Mouse (Mus musculus): Measurements from ENCODE around the gene Akap3. TPM values are rescaled to one million over a fixed set of nuclear protein-coding genes. Genes with fewer than 3 reads are reported as not detected.
A peak's percentile ranks its signal among the peaks of the same experiment; 100 is the strongest.

The Akap3 gene
- under 1 TPM; 0.10 to 0.25 TPM for total RNA-seq (2021)
- long read RNA-seq, partial matches to known transcripts: 0 of 1 reads
- long read RNA-seq, other reads (novel, unspliced or antisense): 1 of 1 reads

DNA sequence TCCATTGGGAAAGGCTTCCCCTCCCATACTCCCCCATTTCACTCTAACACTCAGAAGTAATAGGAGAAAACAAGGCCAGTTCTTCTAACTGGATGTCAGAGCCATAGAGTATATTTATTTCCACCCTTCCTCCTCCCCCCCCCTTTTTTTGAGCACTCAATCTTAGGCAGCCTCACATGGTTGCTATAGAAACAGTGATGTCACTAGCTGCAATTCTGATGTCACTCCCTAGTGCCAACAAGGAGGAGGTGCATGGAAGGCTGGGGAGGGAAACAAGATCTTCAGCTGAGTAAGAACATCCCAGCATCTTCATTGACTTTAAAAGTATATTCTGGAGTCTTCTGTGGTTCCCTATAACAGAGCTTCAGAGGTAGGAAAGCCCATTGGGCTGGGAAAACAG, at the start of gene Akap3:
Gene Akap3, plus strand, starts transcription at position 218 of the 400 bp plus-strand sequence.
- no peak for DNase-seq (ENCODE audit: low spot score in 2 of 2)

DNA sequence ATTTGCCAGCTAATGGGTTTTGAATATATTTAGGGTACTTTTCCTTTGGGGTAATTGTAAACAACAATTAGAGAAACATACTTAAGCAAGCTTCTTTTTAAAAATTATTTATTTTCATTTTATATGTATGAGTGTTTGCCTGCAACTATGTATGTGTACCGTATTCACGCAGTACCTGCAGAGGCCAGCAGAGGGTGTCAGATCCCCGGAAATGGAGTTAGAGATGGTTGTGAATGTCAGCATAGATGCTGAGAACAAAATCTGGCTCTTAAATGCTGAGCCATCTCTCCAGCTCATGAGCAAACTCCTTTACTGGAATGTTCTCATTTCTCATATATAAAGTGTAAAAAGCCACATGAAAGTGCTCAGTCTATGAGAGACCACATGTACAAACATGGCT, 46.1 kb upstream of the Akap3 start:
- DNase-seq (ENCODE audit: low spot score in 2 of 2): no peak

DNA sequence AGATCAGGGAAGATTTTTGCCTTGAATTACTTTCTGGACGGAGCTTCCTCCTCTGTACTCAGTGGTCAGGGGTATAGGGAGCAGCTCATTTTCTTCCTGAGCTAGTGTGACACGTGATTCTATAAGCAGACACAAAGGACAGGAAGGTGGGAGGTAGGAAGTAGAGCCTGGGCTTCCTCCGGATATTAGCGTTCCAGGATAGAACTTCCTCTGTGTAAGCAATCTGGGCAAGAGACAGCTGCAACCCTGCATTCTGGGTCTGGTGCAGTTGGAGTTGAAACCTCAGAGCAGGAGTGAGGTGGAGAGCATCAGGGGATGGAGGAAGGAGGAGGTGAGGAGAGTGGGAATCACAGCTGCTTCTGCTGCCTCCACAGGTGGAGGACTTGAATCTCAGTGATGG, 44.8 kb upstream of the Akap3 start:
- peak; percentile 15 to 31 for DNase-seq (ENCODE audit: low spot score in 2 of 2)

DNA sequence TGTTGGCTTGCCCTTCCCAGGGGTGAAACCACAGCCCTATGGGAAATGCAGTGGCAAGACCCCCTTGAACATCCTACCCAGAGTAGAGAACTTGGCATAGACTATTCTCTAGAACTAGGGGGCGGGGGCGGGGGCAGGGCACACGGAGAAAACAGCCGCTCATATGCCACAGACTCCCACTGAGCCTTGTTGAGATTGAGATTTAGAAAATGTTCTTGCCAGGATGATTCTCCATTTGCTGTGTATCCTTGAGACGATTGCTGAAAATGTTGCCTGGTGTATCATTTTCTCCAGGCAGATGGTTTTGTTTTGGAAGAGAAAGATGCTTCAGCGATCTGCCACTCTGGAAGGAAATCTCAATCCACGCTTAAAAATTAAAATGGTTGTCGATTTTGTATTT, 44.3 kb upstream of the Akap3 start:
- peak in 1 of 2 experiments; percentile 50 for DNase-seq (ENCODE audit: low spot score in 2 of 2)

DNA sequence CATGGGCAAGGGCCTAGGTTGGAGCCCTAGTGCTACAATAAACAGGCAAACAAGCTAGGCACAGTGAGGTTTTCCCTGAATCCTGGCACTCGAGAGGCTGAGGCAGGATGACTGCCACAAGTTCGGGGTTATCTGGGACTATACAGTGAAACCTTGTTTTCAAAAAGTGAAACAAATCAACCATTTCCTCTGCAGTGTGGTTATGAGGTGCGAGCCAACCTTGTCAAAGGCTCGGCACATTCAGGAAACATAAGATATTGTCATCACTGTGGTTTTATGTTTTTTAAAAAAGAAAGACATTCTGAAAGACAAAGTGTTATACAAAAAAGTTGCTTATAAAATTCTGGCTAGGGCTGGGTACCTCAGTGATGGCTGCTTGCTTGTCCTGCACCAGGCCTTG, 41.4 kb upstream of the Akap3 start:
- DNase-seq (ENCODE audit: low spot score in 2 of 2): no peak

DNA sequence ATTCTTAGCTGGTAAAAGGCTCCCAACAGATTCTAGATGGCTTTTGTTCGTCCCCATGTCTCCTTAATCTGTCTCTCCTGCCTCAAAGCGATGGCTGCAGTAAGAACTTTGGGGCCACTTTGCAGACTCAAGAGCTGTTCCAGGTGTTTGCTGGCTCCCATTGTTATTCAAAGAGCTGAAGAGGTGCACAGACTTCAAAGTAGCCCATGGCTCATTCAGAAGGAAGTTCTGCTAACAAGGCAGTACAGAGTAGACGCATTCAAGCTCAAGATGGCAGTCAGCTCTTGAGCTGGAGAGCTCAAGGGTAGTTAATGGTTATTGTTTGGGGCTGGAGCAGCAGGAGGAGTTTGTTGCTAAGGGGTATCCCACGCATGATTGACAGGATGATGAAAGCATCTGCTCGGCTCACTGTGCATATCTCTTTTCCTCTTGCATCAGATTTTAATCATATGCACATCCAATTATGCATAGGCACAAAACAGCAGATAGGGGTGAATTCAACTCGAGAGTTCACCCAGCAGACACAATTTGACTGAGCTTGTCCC, 37.6 kb upstream of the Akap3 start:
- peak in 1 of 2 experiments; percentile 26 for DNase-seq (ENCODE audit: low spot score in 2 of 2)

DNA sequence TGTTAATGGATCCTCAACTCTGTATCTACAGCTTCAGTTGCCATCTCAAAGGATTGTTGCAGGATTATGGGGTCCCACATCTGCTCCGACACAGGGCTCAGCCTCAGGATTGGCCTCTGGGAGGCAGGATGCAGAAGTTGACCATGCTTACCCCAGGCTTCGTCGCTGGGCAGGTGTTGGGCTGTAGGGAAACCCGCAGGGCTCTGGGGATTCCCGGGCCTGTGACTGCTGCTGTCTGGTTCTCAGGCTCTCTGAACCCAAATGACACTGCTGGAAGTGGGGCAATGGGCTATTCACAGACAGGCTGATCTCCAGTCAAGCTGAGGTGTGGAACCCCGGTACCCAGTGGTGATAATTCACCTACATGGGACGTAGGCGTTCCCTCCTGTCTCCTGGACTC, 36.6 kb upstream of the Akap3 start:
- no peak for DNase-seq (ENCODE audit: low spot score in 2 of 2)

DNA sequence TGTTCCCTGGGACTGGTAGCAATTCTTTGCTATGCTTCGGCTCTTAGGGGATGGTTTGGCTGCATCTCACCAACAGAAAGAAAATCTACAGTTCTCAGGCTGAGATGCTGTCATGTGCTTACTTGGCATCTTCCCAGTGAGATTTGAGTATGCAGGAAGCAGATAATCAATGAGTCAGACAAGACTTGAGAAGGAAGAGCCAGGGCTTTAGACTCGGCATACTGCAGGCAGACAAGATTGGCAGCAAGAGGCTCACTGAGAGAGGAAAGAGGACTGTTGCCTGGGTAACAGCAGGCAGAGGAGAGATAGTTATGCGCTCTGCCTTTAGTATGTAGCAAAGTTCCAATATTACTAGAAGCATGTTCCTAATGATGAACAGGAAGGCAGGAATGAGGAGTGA, 29.8 kb upstream of the Akap3 start:
- DNase-seq (ENCODE audit: low spot score in 2 of 2): peak; percentile 22 to 60

DNA sequence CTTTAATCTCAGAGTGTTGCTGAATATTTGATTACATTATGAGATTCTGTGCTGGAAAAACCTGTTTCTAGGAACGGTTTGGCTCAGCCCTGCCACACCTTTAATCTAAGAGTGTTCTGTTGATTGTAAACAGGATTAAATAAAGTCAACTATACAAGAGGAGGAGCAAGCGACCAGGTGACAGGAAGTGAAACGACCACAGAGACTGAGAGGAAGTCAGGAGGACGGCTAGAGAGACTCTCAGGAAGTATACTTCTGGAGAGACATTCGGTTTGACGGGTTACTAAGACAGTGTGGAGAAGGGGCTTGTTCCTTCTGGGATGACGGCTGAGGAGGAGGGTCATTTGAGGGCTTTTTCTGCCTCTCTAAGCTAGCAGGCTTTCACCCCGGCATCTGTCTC, 16.3 kb upstream of the Akap3 start:
- DNase-seq (ENCODE audit: low spot score in 2 of 2): no peak

DNA sequence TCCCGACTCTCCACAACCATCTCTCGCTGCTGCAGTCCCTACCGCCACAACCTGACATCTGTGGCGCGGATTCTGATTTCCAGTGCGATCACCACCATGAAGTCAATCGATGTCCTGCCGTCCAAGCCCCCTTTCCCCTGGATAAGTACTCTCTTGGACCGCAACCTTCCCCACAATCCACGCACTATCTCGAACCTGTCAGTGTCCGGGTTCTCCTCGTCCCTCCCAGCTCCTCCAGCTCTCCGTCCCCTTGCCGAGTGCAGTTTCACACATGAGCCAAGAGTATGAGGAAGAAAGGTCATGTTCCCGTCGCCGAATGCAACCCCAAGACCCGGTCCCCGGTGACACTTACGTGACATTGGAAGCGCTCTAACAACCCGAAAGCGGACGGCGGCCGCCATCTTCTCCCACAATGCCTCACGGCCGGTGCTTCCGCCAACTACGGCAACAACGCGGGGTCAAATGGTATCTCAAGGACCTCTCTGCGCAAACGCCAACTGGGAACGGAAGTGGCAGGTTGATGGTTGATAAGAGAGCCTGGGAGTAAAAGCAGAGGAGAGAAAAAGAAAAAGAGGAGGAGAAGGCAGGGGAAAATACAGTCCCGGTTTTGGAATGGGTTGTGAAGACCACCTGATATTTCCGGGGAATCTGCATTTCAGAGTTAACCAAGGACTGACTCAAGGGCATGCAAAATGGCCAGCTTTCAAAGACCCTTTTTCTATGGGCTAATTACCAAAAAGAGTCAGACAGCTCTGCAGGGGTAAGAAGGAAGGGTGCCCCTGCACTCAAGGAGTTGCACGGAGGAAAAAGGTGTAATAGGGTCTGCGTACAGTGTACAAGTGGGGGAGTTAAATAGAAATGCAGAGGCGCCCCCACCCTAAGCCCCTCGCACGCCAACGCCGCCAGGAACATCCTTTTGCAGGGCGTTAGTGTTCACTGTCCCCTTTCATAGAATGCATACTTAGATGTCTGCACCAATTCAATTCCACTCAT, 3.9 kb upstream of the Akap3 start, which contains the start of gene Ndufa9:
Gene Ndufa9, minus strand, starts transcription at position 425 of the 993 bp plus-strand sequence.
- peak; percentile 91 to 98 for DNase-seq (ENCODE audit: low spot score in 2 of 2)

DNA sequence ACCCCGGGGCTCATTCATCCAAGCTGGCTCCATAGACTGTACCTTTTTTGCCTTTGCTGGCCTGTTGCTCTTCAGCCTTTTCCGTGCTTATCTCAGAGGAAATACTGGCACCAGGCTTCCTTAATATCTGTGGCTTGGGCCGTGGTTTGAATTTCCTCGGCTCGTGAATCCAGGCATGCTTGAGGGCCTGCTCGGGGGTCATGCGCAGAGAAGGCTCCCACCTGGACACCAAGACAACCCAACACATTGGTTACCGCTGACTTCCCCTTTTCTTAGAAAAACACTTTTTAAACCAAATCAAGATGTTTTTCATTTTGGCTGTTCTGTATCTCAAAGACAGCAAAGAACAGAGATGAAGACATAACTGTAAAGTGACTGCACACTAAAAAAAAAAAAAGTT, 24.2 kb downstream of the Akap3 start:
- no peak for DNase-seq (ENCODE audit: low spot score in 2 of 2)

DNA sequence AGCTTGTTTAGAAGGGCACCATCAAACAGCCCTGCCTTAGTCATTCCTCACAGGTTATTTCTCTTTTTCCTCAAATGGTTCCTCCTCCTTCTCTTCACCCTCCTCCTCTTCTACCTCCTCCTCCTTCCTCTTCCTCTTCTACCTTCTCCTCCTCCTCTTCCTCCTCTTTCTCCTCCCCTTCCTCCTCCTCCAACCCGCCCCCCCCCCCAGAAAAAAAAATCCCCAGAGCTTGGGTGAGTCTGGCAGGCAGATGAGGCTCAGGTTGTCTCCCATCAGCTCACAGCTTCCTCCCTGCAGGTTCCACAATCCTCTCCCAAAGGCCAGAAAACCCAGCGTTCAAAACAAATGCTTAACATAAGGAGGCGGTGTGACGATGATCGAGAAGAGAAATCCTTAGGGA, 54.5 kb downstream of the Akap3 start:
- no peak for DNase-seq (ENCODE audit: low spot score in 2 of 2)

DNA sequence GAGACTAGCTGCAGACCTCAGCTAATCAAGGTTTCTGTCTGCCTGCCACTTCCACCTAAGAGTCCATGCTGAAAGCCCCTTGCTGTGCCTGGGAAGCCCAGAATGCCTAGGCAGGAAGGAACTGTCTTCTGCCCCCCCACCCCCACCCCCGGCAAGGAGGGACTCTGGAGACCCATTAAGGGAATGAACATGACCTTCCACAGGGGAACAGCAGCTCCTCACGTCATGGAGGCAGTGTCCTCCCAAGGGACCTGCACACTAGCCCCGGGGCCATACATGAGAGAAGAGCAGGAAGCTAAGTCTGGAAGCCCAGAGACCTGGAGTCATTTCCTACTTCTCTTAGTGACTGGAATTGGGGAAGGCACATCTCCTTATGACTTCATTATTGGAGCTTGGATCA, 55.0 kb downstream of the Akap3 start:
- DNase-seq (ENCODE audit: low spot score in 2 of 2): no peak

DNA sequence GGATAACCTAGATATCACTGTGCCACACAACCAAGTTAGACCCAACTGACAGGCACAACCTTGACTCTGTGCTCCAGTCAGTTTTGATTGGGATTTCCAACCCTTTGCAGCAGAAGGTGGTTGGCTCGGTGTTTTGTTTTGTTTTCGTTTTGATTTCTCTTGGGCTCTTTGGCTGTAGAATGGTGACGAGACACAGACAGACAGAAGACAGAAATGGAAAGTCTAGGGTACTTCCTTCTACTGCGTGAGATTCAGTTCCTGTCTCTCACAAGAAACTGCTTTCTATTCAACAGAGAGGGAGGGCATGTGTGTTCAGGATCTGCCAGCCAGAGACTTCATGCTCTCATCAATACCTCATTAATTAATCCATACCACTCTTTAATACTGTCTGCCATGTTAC, 57.8 kb downstream of the Akap3 start:
- DNase-seq (ENCODE audit: low spot score in 2 of 2): no peak

DNA sequence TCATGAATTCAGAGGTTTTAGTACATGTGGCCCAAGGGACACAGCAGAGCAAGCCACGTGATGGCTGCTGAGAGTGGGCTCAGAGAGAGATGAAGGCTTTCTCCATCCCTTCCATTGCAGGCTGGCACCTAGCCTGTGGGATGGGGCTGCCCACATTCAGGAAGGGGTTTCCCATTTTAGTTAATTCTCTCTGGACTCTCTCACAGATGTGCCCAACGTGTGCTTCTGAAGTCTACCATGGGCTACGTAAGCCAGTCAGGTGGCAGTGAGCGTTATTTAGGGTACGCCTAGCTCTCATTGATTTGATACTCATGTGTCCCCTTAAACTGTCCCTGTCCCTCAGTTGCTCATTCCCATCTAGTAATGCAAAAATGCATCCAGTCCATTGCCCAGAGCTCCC, 62.0 kb downstream of the Akap3 start:
- DNase-seq (ENCODE audit: low spot score in 2 of 2): no peak

DNA sequence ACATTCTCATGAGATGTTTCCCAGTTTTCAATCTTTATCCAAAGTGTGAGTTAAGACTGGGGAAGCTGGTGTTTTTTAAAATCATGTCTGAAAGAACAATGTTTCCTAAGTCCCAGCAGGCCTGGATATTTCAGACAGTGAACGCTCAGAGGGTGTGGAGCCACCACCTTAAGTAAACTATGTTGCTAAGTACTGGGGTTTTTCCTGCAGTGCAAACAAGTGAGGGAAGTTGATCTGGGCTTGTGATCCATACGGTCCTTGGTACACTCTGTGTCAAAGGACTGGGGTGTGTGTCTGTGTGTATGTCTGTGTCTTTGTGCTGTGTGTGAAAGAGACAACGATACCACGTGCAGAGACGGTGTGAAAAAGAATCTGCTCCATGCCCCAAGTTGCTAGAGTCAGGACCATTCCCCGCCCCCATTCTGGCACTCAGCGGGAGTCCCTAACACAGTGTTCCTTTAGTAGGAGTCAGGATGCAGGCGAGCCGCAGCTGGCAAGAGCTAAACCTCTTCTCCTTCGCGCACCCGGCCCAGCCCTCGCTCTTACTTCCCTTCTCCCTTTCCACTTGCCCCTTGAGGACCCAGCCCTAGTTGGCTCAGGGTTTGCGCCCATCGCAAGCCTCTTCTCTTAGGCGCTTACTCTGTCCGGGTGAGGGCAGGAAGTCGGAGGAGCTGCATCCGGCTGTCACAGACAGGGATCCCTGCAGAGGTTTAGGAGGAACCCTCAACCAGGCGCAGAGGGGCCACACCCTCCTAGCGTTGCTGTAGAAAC, 68.4 kb downstream of the Akap3 start, which contains the start of gene Dyrk4:
Gene Dyrk4, minus strand, starts transcription at position 729 of the 771 bp plus-strand sequence.
- DNase-seq (ENCODE audit: low spot score in 2 of 2): no peak

Other genes starting within 250 kb of the Akap3 start
- gene Kcna1, start 206.7 kb upstream of the Akap3 start, total RNA-seq (2021): 100 to 1,000 TPM; 114 to 118 TPM
- gene Kcna6, start 112.4 kb upstream of the Akap3 start, total RNA-seq (2021): 10 to 100 TPM; 47.2 to 54.8 TPM
- gene Ndufa9, start 4.0 kb upstream of the Akap3 start, total RNA-seq (2021): 100 to 1,000 TPM; 153 to 154 TPM
- not detected for gene Dyrk4, start 68.7 kb downstream of the Akap3 start, total RNA-seq (2021)
- 1 to 10 TPM; 1.6 to 2.1 TPM for gene Rad51ap1, start 86.5 kb downstream of the Akap3 start, total RNA-seq (2021)
- 10 to 100 TPM; 43.9 to 47.7 TPM for gene D6Wsu163e, start 86.9 kb downstream of the Akap3 start, total RNA-seq (2021)
- gene Fgf6, start 162.5 kb downstream of the Akap3 start, total RNA-seq (2021): not detected
- under 1 TPM; 0.17 to 0.18 TPM for gene Fgf23, start 219.8 kb downstream of the Akap3 start, total RNA-seq (2021)